Mouse (Mus musculus) yolk sac, embryonic 10.5 days (tissue): ENCODE data around the gene 4930451I11Rik.

Source experiments
- DNase-seq: peaks from one replicate; pipeline ENCODE4 v3.0.0-alpha.2; 2017; ENCODE audit warnings: low spot score

The 4930451I11Rik gene

DNA sequence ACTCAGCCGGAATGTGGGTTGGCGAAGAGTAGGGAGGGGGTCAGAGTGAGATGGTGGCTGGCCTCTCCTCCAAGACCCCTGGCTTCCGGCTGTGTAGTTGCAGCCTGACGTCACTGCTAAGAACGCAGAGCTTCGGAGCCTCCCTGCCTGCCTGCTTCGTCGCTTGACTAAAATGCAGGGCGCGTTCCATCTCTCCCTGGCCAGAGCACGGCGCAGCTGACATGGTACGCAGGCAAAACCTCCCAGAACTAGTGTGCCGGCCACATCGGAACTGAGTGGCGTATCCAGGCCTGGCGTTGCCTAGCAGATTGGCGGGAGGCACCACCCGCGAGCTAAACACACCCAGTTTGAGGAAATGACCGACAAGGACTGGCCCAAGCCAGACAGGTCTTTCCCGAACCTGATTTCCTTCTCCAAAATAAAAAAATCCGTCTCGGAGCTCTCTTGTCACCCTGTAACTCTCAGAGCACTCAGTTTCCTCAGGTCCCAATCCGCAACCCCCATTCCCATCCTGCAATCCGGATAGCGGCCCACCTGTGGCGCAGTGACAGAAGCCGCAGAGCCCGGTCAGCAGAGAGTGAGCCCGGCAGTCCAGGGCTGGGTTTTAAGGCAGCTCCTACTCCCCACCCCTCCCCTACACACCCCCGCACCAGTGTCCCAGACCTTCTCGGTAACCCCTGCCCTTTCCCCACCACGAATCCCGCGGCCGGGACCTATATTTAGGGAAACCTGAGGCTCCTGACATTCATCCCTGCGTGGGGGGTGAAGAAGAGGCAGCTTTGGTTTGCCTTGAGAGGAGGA, 31.8 kb downstream of the 4930451I11Rik start:
- no peak for DNase-seq

DNA sequence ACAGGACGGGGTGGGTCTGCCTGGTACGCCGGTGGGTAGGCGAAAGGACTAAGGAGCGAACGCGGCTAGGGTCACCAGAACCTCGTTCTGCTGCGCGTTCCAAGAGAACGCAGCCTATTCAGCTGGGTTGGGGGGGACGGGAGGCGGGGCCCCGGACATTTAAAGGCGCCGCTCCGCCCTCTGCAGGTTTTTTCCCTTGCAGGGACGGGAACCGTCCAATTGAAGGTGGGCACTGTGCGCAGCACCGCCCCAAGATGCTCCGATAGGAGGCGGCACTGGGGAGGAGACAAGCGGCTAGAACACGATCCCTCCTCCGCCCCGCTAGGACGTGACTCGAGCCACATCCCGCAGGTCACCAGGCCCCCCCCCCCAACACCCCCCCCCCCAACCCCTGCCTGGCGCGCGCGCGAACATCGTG, 32.4 kb downstream of the 4930451I11Rik start:
- peak; percentile 99 for DNase-seq

DNA sequence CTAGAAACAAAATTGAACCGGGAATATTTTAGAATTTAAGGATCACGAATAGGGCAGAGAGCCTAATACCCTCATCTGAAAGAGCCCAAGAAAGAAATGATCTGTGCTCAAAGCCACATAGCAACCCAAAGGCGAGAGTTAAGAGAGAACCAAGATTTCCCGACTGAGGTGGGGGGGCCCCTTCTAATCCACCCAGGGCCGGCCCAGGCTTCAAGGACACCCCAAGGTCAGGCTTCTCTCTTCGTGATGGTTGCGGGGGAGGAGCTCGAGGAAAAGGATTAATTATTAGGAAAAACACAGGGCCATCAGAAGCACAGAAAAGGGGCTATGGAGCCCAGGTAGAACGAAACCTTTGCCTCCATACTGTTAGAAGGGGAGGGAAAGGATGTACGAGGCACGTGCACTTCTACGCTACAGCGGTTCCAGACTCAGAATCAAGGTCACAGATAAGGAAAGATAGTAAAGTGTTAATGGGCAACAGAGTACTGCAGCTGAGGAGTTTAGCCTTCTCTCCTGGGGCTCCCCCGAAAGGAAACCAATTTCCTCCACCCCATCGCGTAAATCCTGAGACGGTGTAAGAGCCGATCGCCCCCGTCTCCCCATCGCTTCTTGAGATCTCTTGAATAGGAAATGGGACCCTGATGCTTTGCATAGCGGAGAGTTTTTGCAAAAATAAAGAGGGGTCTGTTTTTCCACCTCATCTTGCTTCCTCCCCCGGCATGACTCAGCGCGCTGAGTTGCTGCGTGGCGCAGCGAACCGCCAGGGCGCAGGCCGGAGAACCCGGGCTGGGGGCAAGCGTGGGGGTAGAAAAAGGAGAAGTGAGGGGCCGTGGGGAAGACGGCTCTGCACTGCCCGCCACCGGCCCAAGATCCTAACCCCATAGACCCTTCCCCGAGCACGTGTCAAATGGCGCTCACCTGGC, 33.1 kb downstream of the 4930451I11Rik start:
- DNase-seq = no peak

DNA sequence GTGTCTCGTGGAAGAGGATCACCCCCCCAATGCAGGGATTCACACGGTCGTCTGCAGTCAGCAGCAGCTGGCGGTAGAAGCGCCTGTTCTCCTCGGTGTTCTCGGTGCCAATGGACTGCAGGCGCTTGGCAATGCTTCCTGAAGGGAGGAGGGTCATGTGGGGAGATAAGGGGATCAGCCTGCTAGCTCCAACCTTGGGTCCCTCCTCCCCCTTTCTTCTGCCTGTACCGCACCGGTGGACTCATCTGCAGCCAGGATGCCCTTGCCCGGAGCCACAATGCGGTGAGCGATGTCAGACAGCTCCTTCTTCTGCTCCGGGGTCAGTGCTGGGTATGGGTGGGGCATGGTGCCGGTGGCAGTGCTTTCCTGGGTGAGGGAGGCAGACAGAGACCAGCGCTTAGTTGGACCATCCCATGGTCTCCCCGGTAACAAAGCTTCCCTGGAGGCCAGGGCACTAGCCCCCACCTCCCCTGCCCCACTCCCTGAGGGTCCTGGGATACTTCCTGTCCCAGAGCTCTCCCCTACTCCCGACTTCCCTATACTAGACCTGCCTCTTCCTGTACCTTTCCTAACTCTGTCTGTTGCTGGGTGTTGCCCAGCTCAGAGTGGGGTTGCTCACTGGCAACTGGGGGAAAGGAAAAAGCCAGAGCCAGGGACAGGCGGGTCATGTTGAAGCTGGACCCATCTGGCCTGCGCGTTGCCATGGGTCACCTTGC, 33.9 kb downstream of the 4930451I11Rik start, which contains the start of gene Fam57b:
Fam57b (plus strand) TSS at position 258 of the 716 bp plus-strand sequence.
- DNase-seq = no peak

DNA sequence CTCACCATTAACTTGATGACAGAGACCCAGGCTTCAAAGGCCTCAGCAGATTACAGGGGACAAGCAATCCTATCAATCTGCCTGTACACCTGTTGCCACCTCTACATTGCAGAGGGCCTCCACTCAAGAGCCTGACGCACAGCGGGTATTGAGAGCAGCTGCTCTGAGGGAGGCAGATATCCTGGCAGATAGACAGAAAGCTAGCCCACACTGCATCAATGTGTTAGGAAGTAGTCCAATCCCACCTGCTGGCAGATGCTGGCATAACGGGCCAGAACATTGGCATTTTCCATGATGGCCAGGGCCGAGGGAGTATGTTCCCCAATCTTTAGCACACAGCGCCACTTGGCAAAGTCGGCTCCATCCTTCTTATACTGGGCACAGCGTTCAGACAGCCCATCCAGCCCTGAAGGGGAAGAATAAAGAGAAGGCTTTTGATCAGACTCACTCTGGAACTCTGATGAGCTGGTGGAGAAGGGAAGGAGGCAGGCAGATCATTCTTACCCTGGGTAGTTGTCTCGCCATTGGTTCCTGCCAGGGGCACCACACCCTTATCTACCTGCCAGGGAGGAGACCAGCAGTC, 35.0 kb downstream of the 4930451I11Rik start:
- no peak for DNase-seq

DNA sequence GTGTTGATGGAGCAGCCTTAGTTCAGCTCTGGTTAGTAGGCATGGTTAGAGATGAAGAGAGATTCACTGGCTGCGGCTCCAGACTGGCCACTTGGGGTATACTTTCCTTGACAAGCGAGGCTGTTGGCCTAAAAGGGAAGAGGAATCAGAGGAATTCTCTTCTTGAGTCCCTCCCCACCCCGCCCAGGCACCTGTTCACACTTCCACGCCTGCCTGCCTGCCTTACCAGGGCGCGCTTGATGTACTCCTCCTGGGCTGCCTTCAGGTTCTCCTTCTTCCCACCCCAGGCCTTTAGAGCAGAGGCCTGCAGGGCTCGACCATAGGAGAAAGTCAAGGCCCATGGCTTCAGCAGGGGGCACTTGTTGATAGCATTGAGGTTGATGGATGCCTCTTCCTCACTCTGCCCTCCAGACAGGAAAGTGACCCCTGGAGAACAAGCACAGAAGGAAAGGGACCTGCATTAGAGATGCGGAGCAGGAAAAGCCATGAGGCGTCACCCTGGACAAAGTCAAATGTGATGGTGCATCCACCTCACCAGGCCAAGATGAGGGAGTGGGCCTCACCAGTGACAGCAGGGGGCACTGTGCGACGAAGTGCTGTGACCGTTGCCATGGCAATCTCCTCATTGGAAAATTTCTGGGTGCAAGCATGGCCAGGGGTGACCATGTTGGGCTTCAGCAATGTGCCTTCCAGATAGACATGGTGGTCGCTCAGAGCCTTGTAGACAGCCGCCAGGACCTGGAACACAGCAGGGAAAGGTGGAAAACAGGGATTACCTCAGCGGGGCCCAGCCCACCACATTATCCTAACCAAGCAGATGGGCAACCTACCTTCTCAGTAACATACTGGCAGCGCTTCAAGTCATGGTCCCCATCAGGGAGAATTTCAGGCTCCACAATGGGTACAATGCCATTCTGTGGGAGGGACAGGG, 35.8 kb downstream of the 4930451I11Rik start:
- DNase-seq = no peak

DNA sequence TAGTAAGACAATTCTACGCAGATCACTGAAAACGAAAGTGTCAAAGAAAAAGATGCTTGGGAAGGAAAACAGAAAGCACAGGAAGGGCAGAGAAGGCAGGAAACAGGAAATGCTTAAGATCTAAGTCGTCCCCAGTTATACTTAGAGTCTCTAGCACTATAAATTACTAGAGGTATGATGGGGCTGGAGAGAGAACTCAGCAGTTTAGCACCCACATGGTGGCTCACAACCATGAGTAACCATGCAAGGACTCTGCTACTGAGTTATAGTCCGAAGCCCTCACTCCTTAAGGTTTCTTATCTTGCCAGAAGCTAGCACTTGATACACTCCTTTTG, 37.2 kb downstream of the 4930451I11Rik start:
- no peak for DNase-seq

DNA sequence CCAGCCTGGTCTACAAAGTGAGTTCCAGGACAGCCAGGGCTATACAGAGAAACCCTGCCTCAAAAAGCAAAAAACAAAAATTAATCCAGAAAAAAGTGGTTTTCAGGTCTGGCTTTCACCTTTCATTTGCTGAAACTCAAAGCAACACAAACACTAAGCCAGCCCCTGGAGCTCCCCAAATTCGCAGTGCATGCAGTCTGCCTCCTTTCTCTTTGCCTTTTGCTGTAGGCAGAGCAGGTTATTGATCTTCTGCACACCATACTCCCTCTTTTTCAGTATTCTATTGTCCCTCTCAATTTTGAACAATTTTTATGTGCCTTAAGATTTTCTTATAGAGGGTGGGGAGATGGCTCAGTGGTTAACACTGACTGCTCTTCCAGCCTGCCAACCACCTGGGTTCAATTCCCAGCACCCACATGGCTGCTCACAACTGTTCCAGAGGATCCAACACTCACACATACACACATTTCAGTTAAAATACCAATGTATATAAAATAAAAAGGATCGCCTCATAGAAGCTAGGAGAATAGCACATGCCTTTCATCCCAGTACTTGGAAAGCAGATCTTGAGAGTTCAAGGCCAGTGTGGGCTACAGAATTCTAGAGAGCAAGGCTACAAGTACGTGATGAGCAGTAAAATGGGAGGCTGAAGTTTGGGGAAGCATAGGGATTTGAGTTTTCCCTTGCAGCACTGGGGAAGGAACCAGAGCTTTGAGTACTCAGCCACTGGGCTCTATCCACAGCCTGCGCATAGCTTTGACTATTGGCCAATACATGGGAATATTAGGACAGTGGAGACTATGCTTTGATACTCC, 37.8 kb downstream of the 4930451I11Rik start:
- no peak for DNase-seq

DNA sequence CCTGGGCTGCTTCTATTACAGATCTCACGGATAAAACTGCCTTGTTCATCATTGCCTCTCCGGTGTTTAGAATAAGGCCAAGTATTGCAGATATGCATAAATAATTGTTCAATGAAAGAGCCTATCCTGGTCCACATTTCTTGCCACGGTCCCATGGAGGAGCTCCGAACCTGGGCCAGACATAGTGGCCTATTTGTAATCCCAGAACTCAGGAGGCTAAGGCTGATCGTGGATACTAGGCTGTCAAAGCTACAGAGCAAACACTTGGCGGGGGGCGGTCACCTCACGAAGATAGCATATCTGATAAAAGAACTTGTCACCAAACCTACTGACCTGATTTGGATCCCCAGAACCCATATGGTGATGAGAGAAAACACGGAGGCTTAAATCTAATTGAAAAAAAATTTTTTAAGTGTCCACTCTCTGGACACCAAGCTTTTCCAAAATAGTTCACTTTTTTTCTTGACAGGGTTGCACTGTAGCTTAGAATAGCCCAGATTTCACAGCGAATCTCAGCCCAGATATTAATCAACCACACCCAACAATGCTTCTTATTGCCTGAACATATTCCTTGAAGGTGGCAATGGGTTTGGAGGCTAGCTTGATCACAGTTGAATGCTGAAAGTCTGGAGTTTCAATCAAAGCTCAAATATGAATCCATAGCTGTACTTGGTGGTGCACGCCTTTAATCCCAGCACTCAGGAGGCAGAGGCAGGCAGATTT, 38.6 kb downstream of the 4930451I11Rik start:
- DNase-seq = no peak

DNA sequence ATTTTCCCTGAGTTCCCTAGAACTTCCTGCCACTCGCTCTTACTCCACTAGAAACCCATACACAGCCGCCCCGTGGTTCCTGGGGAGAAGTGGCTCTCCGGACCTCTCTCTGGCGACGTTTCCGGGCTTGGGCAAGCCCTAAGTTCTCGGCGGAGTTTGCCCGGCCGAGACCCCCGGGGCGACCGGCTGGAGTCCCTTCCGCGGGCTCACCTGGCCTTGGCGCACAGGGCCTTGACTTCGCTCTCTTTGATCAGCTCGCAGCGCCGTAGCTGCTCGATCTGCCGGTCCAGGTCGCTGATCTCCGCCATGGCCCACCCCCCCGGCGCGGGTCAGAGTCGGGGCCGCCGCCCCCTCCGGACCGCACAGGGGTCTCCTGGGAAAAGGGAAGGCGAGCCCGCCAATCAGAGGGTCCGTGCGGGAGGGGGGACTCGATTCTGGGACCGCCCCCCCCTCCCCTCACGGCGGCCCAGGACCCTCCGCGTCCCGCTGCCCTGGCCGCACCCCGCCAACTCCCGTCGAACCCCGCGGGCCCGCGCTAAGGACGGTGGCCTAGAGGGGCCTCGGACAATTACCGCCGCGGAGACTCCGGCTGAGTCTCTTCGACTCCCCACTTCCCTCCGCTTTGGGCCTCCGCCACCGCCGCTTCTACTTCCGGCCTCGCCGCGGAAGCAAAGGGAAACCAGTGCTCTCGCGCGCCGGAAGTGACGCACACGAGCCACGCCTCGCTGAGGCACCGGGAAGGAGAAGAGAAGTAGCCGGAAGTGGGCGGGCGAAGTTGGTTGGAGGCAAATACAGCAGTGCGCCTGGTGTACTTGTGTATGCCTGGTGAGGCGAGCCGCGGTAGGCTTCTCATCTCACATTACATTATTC, 39.4 kb downstream of the 4930451I11Rik start, which contains the start of gene Ppp4c:
Ppp4c (minus strand) TSS at position 646 of the 870 bp plus-strand sequence.
- DNase-seq = peak; percentile 98

DNA sequence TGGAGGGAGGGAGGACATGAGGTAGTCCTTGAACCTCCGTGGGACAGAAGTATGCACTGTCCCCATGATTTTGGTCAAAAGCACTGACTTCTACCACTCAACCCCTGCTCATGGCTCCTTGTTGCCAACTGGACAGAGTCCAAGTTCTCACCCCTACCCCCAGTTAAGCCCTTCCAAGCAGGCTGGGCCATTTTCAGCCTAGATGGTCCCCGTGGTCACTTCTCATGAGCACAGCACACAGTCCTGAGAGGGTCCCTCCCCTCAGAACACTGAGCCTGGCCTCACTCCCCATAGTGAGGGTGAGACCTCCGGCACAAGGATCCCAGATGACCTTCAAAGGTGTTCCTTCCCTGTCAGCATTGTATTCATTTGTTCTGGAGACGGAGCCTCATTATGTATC, 42.3 kb downstream of the 4930451I11Rik start:
- DNase-seq = no peak

DNA sequence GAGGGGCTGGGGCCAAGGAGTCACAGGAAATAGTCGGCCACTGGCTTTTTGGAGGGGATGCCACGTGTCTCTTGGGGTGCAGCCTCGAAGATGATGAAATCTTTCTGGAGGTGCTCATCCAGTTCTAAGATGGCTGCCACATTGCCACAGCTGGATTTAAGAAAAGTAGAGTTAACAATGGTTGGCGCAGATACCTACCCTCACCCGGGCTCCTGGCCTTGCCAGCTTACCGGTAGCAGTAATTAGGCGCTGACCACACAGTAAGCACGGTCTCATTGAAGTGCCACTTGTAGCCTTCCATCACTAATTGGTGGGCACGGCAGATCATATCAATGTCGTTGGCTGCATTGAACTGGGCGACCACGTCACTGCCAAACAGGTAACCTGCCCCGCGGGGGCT, 45.3 kb downstream of the 4930451I11Rik start:
- DNase-seq = no peak

DNA sequence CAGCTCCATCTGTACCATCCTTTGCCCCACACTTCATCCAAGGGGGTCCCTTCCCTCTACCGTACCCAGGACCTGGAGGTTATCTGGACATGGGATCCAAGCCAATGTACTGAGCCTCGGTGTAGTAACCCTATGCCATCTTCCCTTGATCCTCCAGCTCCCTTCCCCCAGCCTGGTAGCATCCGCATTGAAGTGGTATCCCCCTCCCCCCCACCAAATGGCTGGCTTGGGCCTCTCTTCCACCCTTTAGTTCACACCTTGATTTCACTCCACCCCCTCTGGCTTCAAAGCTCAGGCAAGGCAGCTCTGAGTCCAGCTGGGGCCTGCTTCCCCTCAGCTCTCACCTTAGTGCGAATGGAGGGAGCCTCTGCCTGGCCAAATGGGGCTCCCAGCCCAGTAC, 46.4 kb downstream of the 4930451I11Rik start:
- no peak for DNase-seq

DNA sequence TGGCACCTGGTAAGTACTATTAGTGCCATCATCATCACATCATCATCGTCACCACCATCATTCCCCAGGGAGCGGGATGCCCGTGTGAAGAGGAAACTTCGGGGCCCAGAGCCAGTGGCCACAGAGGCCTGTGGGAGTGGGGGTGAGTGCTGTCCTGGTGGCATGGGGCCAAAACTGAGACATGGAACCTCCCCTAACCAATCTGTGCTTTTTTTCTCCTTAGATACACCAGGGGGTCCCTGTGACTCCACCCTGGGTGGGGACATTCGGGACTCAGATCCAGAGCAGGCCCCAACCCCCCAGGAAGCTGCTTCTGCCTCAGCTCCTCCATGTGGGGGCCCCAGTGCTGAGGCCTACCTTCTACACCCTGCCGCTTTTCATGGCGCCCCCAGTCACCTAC, 47.0 kb downstream of the 4930451I11Rik start:
- DNase-seq = no peak

DNA sequence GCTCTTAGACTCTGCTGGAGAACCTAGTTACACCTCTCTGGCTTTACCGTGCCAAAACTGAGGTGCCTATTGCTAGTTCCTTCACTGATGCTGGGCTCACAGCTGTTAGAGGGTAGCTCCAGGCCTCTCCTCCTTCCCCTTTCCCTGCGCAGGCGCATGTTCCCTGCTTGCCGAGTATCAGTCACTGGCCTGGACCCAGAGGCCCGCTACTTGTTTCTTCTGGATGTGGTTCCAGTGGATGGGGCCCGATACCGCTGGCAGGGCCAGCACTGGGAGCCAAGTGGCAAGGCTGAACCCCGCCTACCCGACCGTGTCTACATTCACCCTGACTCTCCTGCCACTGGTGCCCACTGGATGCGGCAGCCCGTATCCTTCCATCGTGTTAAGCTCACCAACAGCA, 48.7 kb downstream of the 4930451I11Rik start:
- DNase-seq = no peak

DNA sequence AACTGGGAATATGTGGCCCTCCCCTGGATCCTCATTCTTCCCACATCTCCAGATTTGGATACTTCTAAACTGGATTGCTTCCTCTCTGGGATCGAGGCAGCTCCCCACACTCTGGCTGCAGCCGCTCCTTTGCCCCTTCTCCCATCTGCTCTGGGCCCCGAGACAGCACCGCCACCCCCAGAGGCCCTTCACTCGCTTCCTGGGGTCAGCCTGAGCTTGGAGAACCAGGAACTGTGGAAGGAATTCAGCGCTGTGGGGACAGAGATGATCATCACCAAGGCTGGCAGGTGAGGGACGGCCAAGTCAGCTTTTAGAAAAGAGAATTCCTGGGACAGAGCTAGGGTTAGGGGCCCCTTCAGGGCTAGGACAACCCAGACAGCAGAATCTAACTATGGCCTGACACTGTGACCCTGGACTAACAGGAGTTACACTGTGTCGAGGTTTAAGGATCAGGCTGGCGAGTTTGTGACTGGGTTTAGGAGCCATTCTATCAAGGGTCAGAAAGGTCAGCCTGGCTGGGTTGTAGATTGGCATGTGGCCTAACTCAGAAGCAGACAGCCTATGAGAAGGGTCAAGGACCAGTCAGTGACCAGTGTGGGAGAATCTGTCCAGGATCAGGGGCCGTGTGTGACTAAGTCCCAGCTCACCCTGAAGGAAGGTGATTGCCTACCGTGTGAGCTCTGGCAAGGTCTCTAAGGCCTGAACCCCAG, 49.6 kb downstream of the 4930451I11Rik start:
- no peak for DNase-seq

DNA sequence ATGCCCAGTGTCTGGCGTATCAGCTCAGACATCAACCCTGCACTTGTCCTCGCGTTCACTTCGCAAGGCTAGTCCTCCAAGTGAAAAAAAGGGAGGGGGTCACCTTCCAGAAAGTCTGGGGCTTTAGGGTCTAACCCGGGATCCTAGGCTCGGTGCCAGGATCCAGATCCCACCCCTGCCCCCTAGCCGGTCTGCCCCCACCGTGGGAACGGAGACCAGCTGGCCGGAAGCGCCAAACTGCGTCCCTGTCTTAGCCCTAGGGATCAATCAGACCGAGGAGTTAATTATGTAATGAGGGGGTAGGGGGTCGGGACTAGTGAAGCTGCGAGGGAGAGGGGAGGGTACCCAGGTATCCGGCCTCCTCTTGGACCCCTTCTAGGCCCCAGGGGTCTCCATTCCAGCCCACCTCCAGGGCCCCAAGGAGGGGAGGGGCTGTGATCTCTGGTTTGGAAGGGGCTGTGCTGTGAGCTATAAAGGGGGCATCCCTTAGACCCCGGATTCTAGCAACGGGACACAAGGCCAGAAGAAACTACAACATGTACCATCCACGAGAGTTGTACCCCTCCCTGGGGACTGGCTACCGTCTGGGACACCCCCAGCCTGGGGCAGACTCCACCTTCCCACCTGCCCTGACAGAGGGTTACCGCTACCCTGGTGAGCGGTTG, 50.3 kb downstream of the 4930451I11Rik start, which contains the start of gene Tbx6:
Tbx6 (plus strand) TSS at position 513 of the 665 bp plus-strand sequence.
- no peak for DNase-seq
